ENCODE assay signal across 9 mouse cellular contexts in genomic region chr1:180547751-180548669, GRCm38 (mm10). TPM values are rescaled to one million over a fixed set of nuclear protein-coding genes. Genes with fewer than 3 reads are reported as not detected.
A peak's percentile ranks its signal among the peaks of the same experiment; 100 is the strongest.
DNase-seq lines count a peak whose midpoint lies in the region; ATAC-seq lines count a peak whose summit lies in the region.
"Had no signal": no experiment of that assay in that cellular context is flagged by ENCODE, and none has a peak within 500 bp of the region (broad histone marks: within the 10 kb centered on the region; RNA-seq: fewer than 3 reads in every experiment).

No protein-coding gene starts in this region.

- peak; percentile 26 for DNase-seq in gastrocnemius, postnatal 10 days
- no peak for DNase-seq in gastrocnemius, adult 18-20 months (ENCODE audit: low spot score)
- peak; percentile 42 for DNase-seq in embryo, embryonic 11.5 days (ENCODE audit: low read depth, low spot score)
- DNase-seq in hindbrain, embryonic 11.5 days (ENCODE audit: low spot score): peak; percentile 53
- DNase-seq in ovary, postnatal 36 days (ENCODE audit: low spot score): no peak

- ATAC-seq in hindbrain, embryonic 11.5 days (ENCODE audit: low FRiP score): peak; percentile 85
- 0 out of 2 replicates have a peak, but pooled peaks have one; percentile 30 for ATAC-seq in limb, embryonic 15.5 days (ENCODE audit: insufficient number of reproducible peaks, low FRiP score, low TSS enrichment, low read depth)
- peak; percentile 91 for ATAC-seq in neural tube, embryonic 13.5 days (ENCODE audit: low read depth)
- no peak for ATAC-seq in inflammation-experienced regulatory T-cells, adult 6 months

- no peaks in the 10 kb centered on the region for H3K9me3 ChIP-seq in hindbrain, embryonic 11.5 days (ENCODE audit: control insufficient read depth, low read length)
- H3K9me3 ChIP-seq in limb, embryonic 15.5 days: no peaks in the 10 kb centered on the region
- no peaks in the 10 kb centered on the region for H3K9me3 ChIP-seq in neural tube, embryonic 13.5 days
- H3K9me3 ChIP-seq: G1E had no signal

- WGBS in hindbrain, embryonic 11.5 days: 2% methylated on average over 16 of the region's 16 CpGs
- 3% methylated on average over 16 of the region's 16 CpGs for WGBS in limb, embryonic 15.5 days
- WGBS in neural tube, embryonic 13.5 days: 2% methylated on average over 16 of the region's 16 CpGs

- no peak overlapping the region for H3K27ac ChIP-seq in hindbrain, embryonic 11.5 days (ENCODE audit: low read depth, low read length)
- H3K27ac ChIP-seq in limb, embryonic 15.5 days: no peak overlapping the region
- H3K27ac ChIP-seq in neural tube, embryonic 13.5 days (replicated peaks): peak overlapping the region; percentile 77

- H3K4me1 ChIP-seq in hindbrain, embryonic 11.5 days (replicated peaks; ENCODE audit: control insufficient read depth, insufficient read depth, low read length): peaks cover 2% of the 10 kb centered on the region
- peaks cover 15% of the 10 kb centered on the region for H3K4me1 ChIP-seq in limb, embryonic 15.5 days
- peaks cover 30% of the 10 kb centered on the region for H3K4me1 ChIP-seq in neural tube, embryonic 13.5 days (replicated peaks)

- H3K9ac ChIP-seq in hindbrain, embryonic 11.5 days (ENCODE audit: low read depth, low read length): 0 out of 2 replicates have a peak overlapping the region, but pooled peaks have one; percentile 24
- H3K9ac ChIP-seq in limb, embryonic 15.5 days: no peak overlapping the region
- peak overlapping the region; percentile 38; the same call in 1 of the 2 replicates for H3K9ac ChIP-seq in neural tube, embryonic 13.5 days

- no peaks in the 10 kb centered on the region for H3K36me3 ChIP-seq in hindbrain, embryonic 11.5 days (ENCODE audit: control insufficient read depth, insufficient read depth, low read length)
- H3K36me3 ChIP-seq in limb, embryonic 15.5 days: no peaks in the 10 kb centered on the region
- no peaks in the 10 kb centered on the region for H3K36me3 ChIP-seq in neural tube, embryonic 13.5 days
- H3K36me3 ChIP-seq: G1E had no signal

- H3K27me3 ChIP-seq in hindbrain, embryonic 11.5 days (ENCODE audit: control insufficient read depth, insufficient read depth, low read length): peaks cover 2% of the 10 kb centered on the region
- H3K27me3 ChIP-seq in limb, embryonic 15.5 days: peaks cover 14% of the 10 kb centered on the region
- no peaks in the 10 kb centered on the region for H3K27me3 ChIP-seq in neural tube, embryonic 13.5 days

- no peak overlapping the region for H3K4me3 ChIP-seq in hindbrain, embryonic 11.5 days (ENCODE audit: low read depth, low read length)
- peak overlapping the region; percentile 17; the same call in 1 of the 2 replicates for H3K4me3 ChIP-seq in limb, embryonic 15.5 days
- peak overlapping the region; percentile 0; the same call in 1 of the 2 replicates for H3K4me3 ChIP-seq in neural tube, embryonic 13.5 days

- peak overlapping the region; percentile 26 for H3K4me2 ChIP-seq in hindbrain, embryonic 11.5 days (replicated peaks; ENCODE audit: low read depth, low read length)
- peak overlapping the region; percentile 14 for H3K4me2 ChIP-seq in limb, embryonic 15.5 days
- peak overlapping the region; percentile 49 for H3K4me2 ChIP-seq in neural tube, embryonic 13.5 days

RNA-seq across cellular contexts. Expression of gene Parp1, which starts 20.7 kb away (rescaled TPM):
- total RNA-seq in gastrocnemius, postnatal 10 days (2021): 10 to 100 TPM; 58.0 to 63.8 TPM
- 10 to 100 TPM; 57.0 to 64.2 TPM for total RNA-seq in gastrocnemius, adult 18-20 months (2021)
- polyA plus RNA-seq in hindbrain, embryonic 11.5 days (2014; fragmentation: Nextera tagmentation; extraction: Ambion mirVana): 141 and 177 TPM in 2 replicates
- polyA plus RNA-seq in limb, embryonic 15.5 days (2015; fragmentation: Nextera tagmentation; extraction: Ambion mirVana): 99.9 and 105 TPM in 2 replicates
- 114 TPM in 2 replicates for polyA plus RNA-seq in neural tube, embryonic 13.5 days (2015; fragmentation: Nextera tagmentation; extraction: Ambion mirVana)
- polyA plus RNA-seq in inflammation-experienced regulatory T-cells, adult 6 months (2017; shearing (Covaris generic)): 10 to 100 TPM; 39.8 to 48.1 (median 42.4) TPM

Comparison
In these comparisons a context has a peak if more than half of its experiments do, and no peak if none do; other contexts are left out.
1. DNase-seq: peak in gastrocnemius, postnatal 10 days (single experiment), embryo, embryonic 11.5 days (single experiment) and hindbrain, embryonic 11.5 days (single experiment); none in gastrocnemius, adult 18-20 months (single experiment) and ovary, postnatal 36 days (single experiment).
2. Peak in every context shown above with its lines, with median percentiles within 50 percentile points of each other: H3K4me2 ChIP-seq.